Mouse (Mus musculus) megakaryocyte progenitor cell, adult 5-6 weeks (primary cell): ENCODE results near the gene Rack1. TPM values are rescaled to one million over a fixed set of nuclear protein-coding genes. Genes with fewer than 3 reads are reported as not detected.
A peak's percentile ranks its signal among the peaks of the same experiment; 100 is the strongest.
"Not testable (repeated sequence)": the region's sequence is repeated elsewhere in the genome, so short reads cannot be mapped to it uniquely, and the experiment has no call there.

Source experiments
- ATAC-seq: replicated peaks from 2 replicates; pipeline ENCODE4 v1.8.0; 2016; ENCODE audit warnings: mild to moderate bottlenecking, moderate TSS enrichment, inconsistent platforms; ENCODE audit not compliant: poor library complexity
- total RNA-seq, 2 experiments: library from RNA; stranded (forward) in 1 of 2; stranded (reverse) in 1 of 2; fragments of 157-497, 149-512 nt in 1 of 2; fragments of 200-1000 nt in 1 of 2; gene quantifications; 2 replicates each; pipeline versions ENCODE4 v1.2.3 to v1.2.4; 2015 to 2017

The Rack1 gene
- 3,057 and 3,071 TPM in 2 replicates for total RNA-seq (2015)
- total RNA-seq (2017) = 1,485 and 1,729 TPM in 2 replicates

- peak; percentile 83 for ATAC-seq
These were observed at the start of gene Rack1 for GRCm38 (mm10) chr11:48799921-48800701. TSS of gene Rack1 (plus strand) at chr11:48800332.

- no peak for ATAC-seq
These were observed 49.7 kb upstream of the Rack1 start for GRCm38 (mm10) chr11:48750428-48750827.

- ATAC-seq = peak; percentile 55; the same call in 1 of the 2 replicates
These were observed 46.6 kb upstream of the Rack1 start for GRCm38 (mm10) chr11:48753534-48753933.

GRCm38 (mm10) chr11:48759021-48759420 is 41.1 kb upstream of the Rack1 start:
- ATAC-seq = no peak

GRCm38 (mm10) chr11:48764119-48764518 is 36.0 kb upstream of the Rack1 start:
- ATAC-seq = no peak

GRCm38 (mm10) chr11:48767195-48767876 is 32.8 kb upstream of the Rack1 start:
- no peak for ATAC-seq

- ATAC-seq = peak; percentile 75
These were observed 28.4 kb upstream of the Rack1 start for GRCm38 (mm10) chr11:48771691-48772090.

- ATAC-seq = peak; percentile 57
These were observed 25.5 kb upstream of the Rack1 start for GRCm38 (mm10) chr11:48774443-48775298.

GRCm38 (mm10) chr11:48775483-48775882 is 24.6 kb upstream of the Rack1 start:
- peak; percentile 32 for ATAC-seq

- ATAC-seq = peak; percentile 65
These were observed 23.5 kb upstream of the Rack1 start for GRCm38 (mm10) chr11:48776664-48777063.

GRCm38 (mm10) chr11:48777303-48777702 is 22.8 kb upstream of the Rack1 start:
- no peak for ATAC-seq

GRCm38 (mm10) chr11:48779450-48779849 is 20.7 kb upstream of the Rack1 start:
- ATAC-seq = peak; percentile 72

- peak; percentile 53 for ATAC-seq
These were observed 17.9 kb upstream of the Rack1 start for GRCm38 (mm10) chr11:48782243-48782642.

- peak; percentile 92 for ATAC-seq
These were observed 12.5 kb upstream of the Rack1 start for GRCm38 (mm10) chr11:48787455-48788211.

- peak; percentile 61 for ATAC-seq
These were observed 11.6 kb upstream of the Rack1 start for GRCm38 (mm10) chr11:48788311-48789089.

- ATAC-seq = no peak
These were observed 10.9 kb upstream of the Rack1 start for GRCm38 (mm10) chr11:48789215-48789614.

GRCm38 (mm10) chr11:48789973-48790823 is 9.9 kb upstream of the Rack1 start:
- peak; percentile 76 for ATAC-seq

- ATAC-seq = no peak
These were observed 9.2 kb upstream of the Rack1 start for GRCm38 (mm10) chr11:48790946-48791345.

- not testable (repeated sequence) for ATAC-seq
These were observed 8.2 kb upstream of the Rack1 start for GRCm38 (mm10) chr11:48791894-48792293.
